Mouse (Mus musculus) liver, embryonic 16.5 days (tissue): Measurements from ENCODE around the gene Rragd. TPM values are rescaled to one million over a fixed set of nuclear protein-coding genes. Genes with fewer than 3 reads are reported as not detected.
"Not testable (repeated sequence)": the region's sequence is repeated elsewhere in the genome, so short reads cannot be mapped to it uniquely, and the experiment has no call there.

Source experiments
- ATAC-seq: fragments of 200-750 bp; cut with Nextera tagmentation; 2 replicates; pipeline ENCODE4 v1.8.0; 2017; ENCODE audit warnings: low read depth, mild to moderate bottlenecking, moderate number of reproducible peaks, moderate library complexity
- H3K27ac ChIP-seq: fragments of 300-500 bp; sonication (generic); 2 replicates; pipeline ENCODE4 v1.5.1; 2014; ENCODE audit warnings: mild to moderate bottlenecking, low read length
- H3K27me3 ChIP-seq: fragments of 300-500 bp; sonication (generic); 2 replicates; pipeline ENCODE4 v1.6.1; 2014; ENCODE audit warnings: low read depth, low read length, mixed read lengths; ENCODE audit not compliant: control insufficient read depth, insufficient read depth
- H3K36me3 ChIP-seq: fragments of 300-500 bp; sonication (generic); 2 replicates; pipeline ENCODE4 v1.6.1; 2014; ENCODE audit warnings: mild to moderate bottlenecking; ENCODE audit not compliant: control insufficient read depth, insufficient read depth
- H3K4me1 ChIP-seq: fragments of 300-500 bp; sonication (generic); 2 replicates; pipeline ENCODE4 v1.6.1; 2014; ENCODE audit warnings: low read depth, low read length, mixed read lengths; ENCODE audit not compliant: control insufficient read depth
- H3K4me2 ChIP-seq: fragments of 300-500 bp; sonication (generic); 2 replicates; pipeline ENCODE4 v1.6.1; 2014; ENCODE audit warnings: low read depth, low read length, mixed read lengths
- H3K4me3 ChIP-seq: fragments of 300-500 bp; sonication (generic); 2 replicates; pipeline ENCODE4 v1.5.1; 2014; ENCODE audit warnings: low read depth, mild to moderate bottlenecking, low read length
- H3K9ac ChIP-seq: fragments of 300-500 bp; sonication (generic); 2 replicates; pipeline ENCODE4 v1.6.1; 2014; ENCODE audit warnings: low read depth, low read length
- H3K9me3 ChIP-seq: fragments of 300-500 bp; sonication (generic); replicated peaks from 2 replicates; pipeline ENCODE4 v1.6.1; 2016; ENCODE audit warnings: low read length; ENCODE audit not compliant: control insufficient read depth
- WGBS: fragments of 180-500 bp; shearing (Covaris S2); extraction: QIAGEN DNeasy Blood & Tissue Kit; methylation state at CpG from one replicate; pipeline ENCODE4 v1.1.7; 2014; ENCODE audit not compliant: insufficient replicate concordance; 5-methylcytosine and 5-hydroxymethylcytosine counted together
- polyA plus RNA-seq: library from polyadenylated mRNA; unstranded; fragments of >200 nt; fragmentation: Nextera tagmentation; extraction: Ambion mirVana; gene quantifications from 2 replicates; pipeline ENCODE4 v1.2.1, GENCODE M21; 2015

The Rragd gene
- polyA plus RNA-seq, 1 experiment from 2014 or later: 1.4 TPM

DNA sequence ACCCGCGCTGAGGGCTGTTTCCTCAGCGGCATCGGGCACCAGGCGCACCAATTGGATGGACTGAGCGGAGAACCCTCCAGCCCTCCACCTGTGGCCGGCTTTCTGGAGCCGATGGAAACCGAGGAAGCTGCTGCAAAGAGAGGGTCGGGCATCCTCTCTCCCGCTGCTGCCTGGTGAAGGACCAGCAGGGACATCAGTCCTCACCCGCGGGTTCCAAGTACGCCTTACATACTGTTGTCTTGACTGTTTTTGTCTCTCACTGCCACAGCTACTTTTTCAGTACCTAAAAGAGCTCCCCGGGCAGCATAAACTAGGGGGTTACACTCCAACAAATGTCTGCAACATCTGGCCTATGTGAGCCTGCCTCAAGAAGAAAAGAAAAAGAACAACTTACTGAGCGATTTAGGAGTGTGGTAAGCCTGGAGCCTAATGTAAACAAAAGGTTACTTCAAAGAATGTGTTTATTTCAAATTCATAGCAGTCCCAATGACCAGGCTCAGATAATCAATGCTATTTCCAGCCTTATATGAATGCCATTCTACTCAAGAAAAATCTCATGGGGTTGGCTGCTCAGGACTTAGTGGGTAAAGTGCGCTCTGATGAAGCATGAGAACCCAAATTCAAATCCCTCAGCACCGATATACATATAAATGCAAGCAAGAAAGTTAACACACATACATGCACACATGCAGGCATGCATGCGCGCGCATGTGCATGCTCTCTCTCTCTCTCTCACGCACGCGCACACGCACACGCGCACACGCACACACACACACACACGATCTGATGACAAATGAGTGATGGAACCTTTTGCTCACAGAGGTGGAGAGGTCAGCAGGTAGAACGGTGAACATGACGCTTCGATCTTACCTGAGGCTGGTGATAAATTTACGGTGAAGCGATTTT, 31.5 kb upstream of the Rragd start:
- Histone ChIP-seq H3K4me2 (peak overlapping the region; percentile 91), H3K4me1 (peaks cover 16% of the 10 kb centered on the region), H3K36me3 (no peaks in the 10 kb centered on the region), H3K27me3 (peaks cover 56% of the 10 kb centered on the region), H3K4me3 (peak overlapping the region; percentile 66), H3K27ac (no peak overlapping the region), H3K9me3 (no peaks in the 10 kb centered on the region; the same call in 1 of the 2 replicates), H3K9ac (no peak overlapping the region)
- WGBS: 6% methylated on average over 34 of the region's 34 CpGs
- ATAC-seq: peak; percentile 11; the same call in 1 of the 2 replicates

DNA sequence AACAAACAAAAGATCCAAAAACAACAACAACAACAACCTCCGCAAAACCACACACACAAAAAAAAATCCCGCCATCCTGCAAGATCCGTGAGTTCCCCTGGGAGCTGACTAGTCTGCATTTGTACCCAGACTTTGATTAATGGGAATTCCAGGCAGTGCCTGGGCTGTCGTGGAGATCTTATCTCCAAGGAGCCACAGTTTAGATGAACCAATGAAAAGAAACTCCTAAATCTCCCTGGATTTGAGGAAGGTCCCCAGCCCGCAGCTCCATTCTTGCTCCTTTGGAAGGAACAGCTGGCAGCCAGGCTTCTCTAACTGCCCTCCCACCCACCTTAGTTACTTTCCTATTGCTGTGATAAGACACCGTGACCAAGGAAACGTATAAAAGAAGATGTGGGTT, 30.2 kb upstream of the Rragd start:
- H3K4me1 ChIP-seq: peaks cover 16% of the 10 kb centered on the region
- H3K9ac ChIP-seq: no peak overlapping the region
- H3K36me3 ChIP-seq: no peaks in the 10 kb centered on the region
- H3K4me2 ChIP-seq: no peak overlapping the region
- no peaks in the 10 kb centered on the region; the same call in 1 of the 2 replicates for H3K9me3 ChIP-seq
- no peak for ATAC-seq
- WGBS: 12% methylated on average over 7 of the region's 7 CpGs
- peaks cover 56% of the 10 kb centered on the region for H3K27me3 ChIP-seq
- no peak overlapping the region for H3K4me3 ChIP-seq
- no peak overlapping the region for H3K27ac ChIP-seq

DNA sequence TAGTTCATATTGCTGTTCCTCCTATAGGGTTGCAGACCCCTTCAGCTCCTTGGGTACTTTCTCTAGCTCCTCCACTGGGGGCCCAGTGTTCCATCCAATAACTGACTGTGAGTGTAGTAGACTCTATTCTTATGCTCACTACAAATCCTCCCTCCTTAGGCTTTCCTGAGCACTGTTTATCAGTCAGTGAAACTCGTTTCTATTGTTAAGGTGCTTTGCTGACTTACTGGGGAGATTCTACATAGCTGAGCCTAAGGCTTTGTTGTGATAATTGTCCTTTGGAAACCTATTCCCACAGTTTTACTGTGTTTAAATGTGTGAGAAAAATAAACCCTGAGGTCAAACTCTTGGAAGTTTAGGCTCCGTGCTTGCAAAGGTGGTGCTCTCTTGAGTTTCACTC, 26.4 kb upstream of the Rragd start:
- no peak for ATAC-seq
- H3K9ac ChIP-seq: no peak overlapping the region
- H3K4me2 ChIP-seq: no peak overlapping the region
- peaks cover 23% of the 10 kb centered on the region for H3K27me3 ChIP-seq
- WGBS: 34% methylated on average over 2 of the region's 2 CpGs
- no peaks in the 10 kb centered on the region; the same call in 1 of the 2 replicates for H3K9me3 ChIP-seq
- no peaks in the 10 kb centered on the region for H3K36me3 ChIP-seq
- H3K4me3 ChIP-seq: no peak overlapping the region
- H3K4me1 ChIP-seq: peaks cover 3% of the 10 kb centered on the region
- no peak overlapping the region for H3K27ac ChIP-seq

DNA sequence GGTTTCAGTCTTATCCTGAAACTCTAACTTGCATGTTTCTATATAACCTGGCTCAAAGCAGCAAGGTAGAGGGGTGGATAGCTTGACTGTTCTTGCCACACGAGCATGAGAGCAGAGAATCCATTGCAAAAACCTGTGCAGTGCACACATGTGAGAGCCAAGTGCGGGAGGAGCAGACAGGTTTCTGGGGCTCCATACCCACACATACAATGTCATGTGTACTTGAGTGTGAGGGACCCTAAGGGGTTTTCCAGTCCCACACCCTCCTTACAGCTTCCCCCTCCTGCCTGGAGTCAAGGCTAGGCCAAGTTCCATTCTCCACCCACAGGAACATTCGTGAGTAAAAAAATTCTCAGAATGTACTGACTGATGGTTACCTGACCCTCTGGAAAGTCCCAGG, 21.4 kb upstream of the Rragd start:
- Histone ChIP-seq H3K4me1 (no peaks in the 10 kb centered on the region), H3K36me3 (no peaks in the 10 kb centered on the region), H3K4me2 (no peak overlapping the region), H3K27ac (no peak overlapping the region), H3K27me3 (no peaks in the 10 kb centered on the region), H3K4me3 (no peak overlapping the region), H3K9ac (no peak overlapping the region), H3K9me3 (no peaks in the 10 kb centered on the region)
- ATAC-seq: no peak
- 51% methylated on average over 3 of the region's 3 CpGs for whole genome bisulfite sequencing

DNA sequence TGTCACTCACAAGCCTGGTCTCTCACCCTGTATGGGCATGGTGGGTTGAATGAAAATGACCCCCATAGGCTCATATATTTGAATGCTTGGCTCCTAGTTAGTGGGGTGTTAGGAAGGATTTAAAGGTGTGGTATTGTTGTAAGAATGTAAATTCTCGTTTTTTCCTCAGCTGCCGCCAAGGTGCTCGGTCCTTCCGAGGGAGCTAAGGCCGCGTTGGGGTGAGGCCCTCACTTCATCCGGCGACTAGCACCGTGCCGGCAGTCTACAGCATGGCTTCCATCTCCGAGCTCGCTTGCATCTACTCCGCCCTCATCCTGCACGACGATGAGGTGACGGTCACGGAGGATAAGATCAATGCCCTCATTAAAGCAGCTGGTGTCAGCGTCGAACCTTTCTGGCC, 18.2 kb upstream of the Rragd start:
- WGBS: 65% methylated on average over 19 of the region's 19 CpGs
- not testable (repeated sequence) for ATAC-seq

DNA sequence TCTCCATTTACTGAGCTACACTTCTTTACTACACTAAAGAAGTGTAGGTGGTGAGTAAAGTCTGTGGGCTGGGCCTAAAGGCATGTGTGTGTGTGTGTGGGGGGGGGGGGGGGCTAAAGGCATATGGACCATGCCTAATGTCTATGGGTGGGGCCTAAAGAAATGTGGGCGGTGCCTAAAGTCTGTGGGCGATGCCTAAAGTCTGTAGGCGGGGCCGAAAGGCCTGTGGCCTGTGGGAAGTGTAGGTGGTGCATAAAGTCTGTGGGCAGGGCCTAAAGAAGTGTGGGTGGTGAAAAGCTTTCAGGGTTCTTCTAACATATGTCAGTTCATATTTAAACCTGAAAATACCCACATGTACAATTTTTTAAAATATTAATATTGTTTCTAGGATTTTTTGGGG, 5.5 kb upstream of the Rragd start:
- H3K4me1 ChIP-seq: peaks cover 10% of the 10 kb centered on the region
- 78% methylated on average over 4 of the region's 4 CpGs for WGBS
- no peak overlapping the region for H3K27ac ChIP-seq
- H3K9ac ChIP-seq: no peak overlapping the region
- no peaks in the 10 kb centered on the region for H3K36me3 ChIP-seq
- H3K4me3 ChIP-seq: no peak overlapping the region
- no peak overlapping the region for H3K4me2 ChIP-seq
- H3K27me3 ChIP-seq: peaks cover 19% of the 10 kb centered on the region
- H3K9me3 ChIP-seq: peaks cover 2% of the 10 kb centered on the region; the same call in 1 of the 2 replicates
- no peak for ATAC-seq

More for the DNA sequence above, 18.2 kb upstream of the Rragd start:
- H3K4me2 ChIP-seq, H3K27ac ChIP-seq, H3K9me3 ChIP-seq, H3K9ac ChIP-seq, H3K4me1 ChIP-seq, H3K4me3 ChIP-seq, H3K27me3 ChIP-seq, H3K36me3 ChIP-seq: not testable (repeated sequence)

DNA sequence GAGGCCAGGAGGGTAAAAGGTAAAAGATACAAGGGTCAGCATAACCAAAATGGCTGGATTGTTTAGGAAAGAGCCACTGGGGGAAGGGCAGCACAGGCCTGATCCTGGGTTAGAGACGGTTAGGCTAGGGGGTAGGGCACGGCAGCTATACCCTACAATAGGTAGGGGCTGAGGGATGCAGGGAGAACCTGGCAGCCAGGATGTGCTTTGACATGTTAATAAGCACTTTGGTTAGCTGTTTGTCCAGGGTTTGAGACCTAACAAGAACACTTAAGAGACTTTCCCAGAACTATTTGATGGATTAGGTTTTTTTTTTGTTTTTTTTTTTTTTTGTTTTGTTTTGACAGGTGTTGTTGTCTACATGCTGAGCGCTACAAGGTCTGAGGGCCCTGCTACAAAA, 2.8 kb upstream of the Rragd start:
- no peak for ATAC-seq
- WGBS: 79% methylated on average over 3 of the region's 3 CpGs

DNA sequence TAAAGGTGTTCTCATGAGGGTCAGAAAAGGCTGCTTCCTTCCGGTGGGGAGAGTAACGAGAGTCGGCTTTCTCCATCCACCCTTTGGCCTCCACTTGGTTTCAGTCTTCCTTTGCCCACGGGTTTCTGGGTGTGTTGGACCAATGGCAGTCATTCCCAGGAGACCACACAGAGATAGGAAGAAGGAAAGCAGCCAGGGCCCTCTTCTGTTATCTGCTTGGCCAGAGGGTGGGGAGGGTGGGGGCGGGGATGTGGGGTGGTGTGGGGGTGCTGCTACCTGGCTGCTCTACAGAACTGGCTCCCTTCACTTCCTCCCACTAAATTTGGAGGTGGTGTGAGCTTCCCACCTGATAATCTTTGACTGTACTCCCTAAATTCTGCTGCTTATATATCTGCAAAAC, 1.2 kb upstream of the Rragd start:
- H3K4me3 ChIP-seq: no peak overlapping the region
- 5% methylated on average over 5 of the region's 5 CpGs for WGBS
- no peak overlapping the region for H3K9ac ChIP-seq
- no peaks in the 10 kb centered on the region for H3K36me3 ChIP-seq
- ATAC-seq: peak; percentile 43
- peak overlapping the region; percentile 98 for H3K4me2 ChIP-seq
- peaks cover 37% of the 10 kb centered on the region for H3K4me1 ChIP-seq
- H3K27ac ChIP-seq: no peak overlapping the region
- H3K27me3 ChIP-seq: peaks cover 53% of the 10 kb centered on the region
- H3K9me3 ChIP-seq: peaks cover 5% of the 10 kb centered on the region; the same call in 1 of the 2 replicates

More for the DNA sequence above, 2.8 kb upstream of the Rragd start:
- H3K27ac ChIP-seq: no peak overlapping the region
- H3K4me3 ChIP-seq: no peak overlapping the region
- peaks cover 28% of the 10 kb centered on the region for H3K4me1 ChIP-seq
- peaks cover 46% of the 10 kb centered on the region for H3K27me3 ChIP-seq
- no peak overlapping the region for H3K4me2 ChIP-seq
- H3K9me3 ChIP-seq: peaks cover 1% of the 10 kb centered on the region; the same call in 1 of the 2 replicates
- H3K36me3 ChIP-seq: no peaks in the 10 kb centered on the region
- H3K9ac ChIP-seq: no peak overlapping the region

DNA sequence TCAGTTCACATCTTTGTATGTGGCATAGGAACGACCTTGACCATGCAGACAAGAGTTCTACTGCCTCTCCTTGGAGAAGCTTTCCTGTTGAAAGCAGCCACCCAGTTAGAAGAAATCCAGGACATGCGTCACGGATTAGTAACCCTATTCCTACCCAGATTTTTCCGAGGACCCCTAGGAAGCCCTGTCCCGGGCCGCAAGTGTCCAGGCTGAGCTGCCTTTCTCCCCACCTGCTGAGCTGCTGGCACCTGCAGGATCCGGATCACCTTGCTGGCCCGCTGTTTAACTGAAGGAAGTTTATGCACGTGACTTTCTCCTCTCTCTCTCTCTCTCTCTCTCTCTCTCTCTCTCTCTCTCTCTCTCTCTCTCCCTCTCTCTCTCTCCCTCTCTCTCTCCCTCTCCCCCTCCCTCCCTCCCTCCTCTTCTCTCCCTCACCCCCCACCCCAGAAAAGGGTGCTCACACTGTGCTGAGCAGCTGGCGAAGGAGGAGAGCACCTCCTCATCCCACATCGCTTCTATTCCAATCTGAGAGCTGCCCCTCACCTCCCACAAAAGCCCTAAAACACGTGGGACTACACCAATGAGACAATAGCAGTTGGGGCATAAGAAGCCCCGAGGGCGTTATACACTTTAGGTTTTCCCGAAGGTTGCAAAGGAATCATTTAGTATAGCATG, 659 bp upstream of the Rragd start:
- Histone ChIP-seq H3K27me3 (peaks cover 53% of the 10 kb centered on the region), H3K9me3 (peaks cover 5% of the 10 kb centered on the region; the same call in 1 of the 2 replicates), H3K9ac (no peak overlapping the region), H3K4me1 (peaks cover 39% of the 10 kb centered on the region), H3K36me3 (no peaks in the 10 kb centered on the region), H3K4me2 (peak overlapping the region; percentile 98), H3K4me3 (peak overlapping the region; percentile 71), H3K27ac (no peak overlapping the region)
- WGBS: 7% methylated on average over 15 of the region's 15 CpGs
- no peak for ATAC-seq
